Mouse (Mus musculus) spleen, postnatal 36 days (tissue): ENCODE measurements around the gene St3gal2.
A peak's percentile ranks its signal among the peaks of the same experiment; 100 is the strongest.
"Not testable (repeated sequence)": the region's sequence is repeated elsewhere in the genome, so short reads cannot be mapped to it uniquely, and the experiment has no call there.

Experiments
- DNase-seq, 2 experiments: peaks; one replicate each; pipeline ENCODE4 v3.0.0; 2022; ENCODE audit warnings: low spot score in 2 of 2, mixed read lengths in 1 of 2

The St3gal2 gene

DNA sequence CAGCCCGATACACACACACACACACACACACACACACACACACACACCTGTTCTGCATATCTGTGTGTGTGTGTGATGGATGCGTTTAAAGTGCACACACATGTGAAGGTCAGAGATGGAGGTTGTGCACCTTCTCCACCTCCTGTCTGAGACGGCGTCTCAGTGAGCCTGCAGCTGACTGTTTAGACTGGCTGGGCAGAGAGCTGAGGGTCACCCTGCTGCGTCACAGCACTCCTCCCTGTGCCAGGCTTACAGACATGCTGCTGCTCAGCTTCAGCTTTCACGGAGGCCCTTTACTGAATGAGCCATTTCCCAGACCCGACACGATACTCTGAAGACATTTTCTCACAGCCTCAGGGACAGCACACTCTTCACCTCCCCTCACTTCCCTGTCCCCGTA lies 70.3 kb downstream of the St3gal2 start:
- DNase-seq, result no peak

DNA sequence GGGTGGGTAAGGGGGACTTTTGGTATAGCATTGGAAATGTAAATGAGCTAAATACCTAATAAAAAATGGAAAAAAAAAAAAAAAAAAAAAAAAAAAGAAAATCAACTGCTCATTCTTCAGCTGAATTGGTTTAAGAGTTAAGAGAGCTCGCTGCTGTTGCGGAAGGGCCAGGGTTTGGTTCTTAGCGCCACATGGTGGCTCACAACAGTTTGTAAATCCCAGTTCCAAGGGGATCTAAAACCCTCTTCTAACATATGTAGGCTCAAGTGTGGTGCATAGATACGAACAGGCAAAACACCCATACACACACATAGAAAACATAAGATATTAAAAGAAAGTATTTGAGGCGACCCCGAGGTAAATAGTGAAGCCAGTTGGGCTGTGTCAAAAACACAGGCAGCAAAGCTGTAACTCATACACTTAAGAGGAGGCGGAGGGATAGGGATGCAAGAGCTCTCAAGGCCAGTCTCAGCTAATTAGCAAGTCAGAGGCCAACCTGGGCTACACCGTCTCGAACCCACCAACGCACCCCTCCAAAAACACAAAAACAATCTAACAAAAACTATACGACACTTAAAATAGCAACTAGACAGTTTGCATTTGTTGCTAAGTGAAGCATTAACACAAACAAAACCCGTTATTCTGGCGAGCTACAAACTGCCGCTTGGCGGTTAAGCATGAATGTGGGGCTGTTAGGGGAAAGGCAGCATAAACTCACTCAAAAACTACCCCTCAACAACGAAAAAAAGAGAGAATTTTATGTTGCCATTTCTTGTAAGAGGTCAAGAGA lies 77.1 kb downstream of the St3gal2 start:
- no peak for DNase-seq

DNA sequence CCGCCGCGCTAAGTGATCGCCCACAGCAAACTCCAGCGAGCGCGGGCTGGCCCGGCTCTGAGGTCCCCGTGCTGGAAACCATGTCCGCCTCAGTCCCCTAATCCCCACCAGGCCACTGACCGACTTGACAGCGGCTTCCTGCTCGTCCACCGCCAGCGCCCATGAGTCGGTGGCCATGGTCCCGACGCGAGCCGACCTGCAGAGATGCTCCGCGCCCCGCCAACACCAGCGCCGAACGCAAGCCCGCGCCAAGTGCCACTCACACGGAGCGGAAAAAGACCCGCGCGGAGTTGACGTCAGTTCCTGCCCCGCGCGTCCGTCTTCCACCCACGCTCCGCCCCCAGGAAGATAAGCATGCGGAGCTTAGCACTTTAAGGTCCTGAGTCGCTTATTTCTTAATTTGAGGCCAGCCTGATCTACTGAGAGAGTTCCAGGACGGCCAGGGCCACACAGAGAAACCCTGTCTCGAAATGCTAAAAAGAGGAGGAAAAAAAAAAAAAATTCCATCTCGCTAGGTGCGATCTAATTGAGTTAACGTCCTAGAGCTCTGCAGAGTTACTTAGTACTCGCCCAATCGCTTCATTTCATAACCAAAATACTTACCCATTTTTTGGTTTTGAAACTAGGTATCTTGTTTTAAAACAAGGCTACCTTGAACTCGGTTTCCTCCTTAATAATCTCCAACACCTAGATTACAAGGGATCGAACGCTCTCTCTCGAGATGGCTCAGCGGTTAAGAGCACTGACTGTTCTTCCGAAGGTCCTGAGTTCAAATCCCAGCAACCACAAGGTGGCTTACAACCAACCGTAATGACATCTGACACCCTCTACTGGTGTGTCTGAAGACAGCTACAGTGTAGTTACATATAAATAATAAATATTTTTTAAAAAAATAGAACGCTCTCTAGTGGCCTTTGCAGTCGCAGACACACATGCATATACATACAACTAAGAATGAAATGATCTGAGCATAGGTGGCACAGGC lies 78.1 kb downstream of the St3gal2 start, which contains the start of gene Ddx19a:
Ddx19a (minus strand) TSS at position 254 of the 985 bp plus-strand sequence.
- DNase-seq, result peak; percentile 85 to 90

DNA sequence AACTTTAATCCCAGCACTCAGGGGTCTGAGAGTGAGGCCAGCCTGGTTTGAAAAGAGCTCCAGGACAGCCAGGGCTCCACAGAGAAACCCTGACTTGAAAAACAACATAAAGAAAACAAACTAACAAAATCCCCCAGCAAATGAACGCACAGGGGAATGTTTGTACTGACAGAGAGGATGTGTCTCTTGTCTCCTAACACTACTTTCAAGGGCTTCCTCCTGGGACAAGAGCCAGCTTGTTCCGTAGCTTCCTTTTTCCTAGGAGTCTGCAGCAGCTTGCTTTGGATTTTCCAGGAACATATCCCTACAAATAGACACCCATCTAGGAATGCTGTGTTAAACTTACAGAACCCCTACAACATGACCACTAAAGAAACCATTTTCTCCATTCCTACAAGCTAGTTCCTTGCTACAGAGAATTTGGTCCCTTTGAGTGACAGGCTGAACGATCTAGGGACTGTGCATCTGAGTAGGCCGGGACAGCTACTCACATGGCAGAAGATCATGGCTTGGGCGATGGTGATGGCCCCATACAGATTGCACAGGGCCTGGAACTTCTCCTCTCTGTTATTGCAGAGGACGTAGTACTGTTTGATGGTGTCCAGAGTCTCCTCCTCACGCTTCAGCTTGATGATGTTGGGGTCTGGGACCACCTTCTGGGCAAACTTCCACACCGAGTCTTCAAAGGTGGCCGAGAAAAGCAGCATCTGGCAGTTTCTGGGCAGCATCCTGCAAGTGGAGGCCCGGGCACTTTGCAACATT lies 90.7 kb downstream of the St3gal2 start:
- not testable (repeated sequence) for DNase-seq
